ENCODE assay signal across 8 mouse cellular contexts in the genomic region with DNA sequence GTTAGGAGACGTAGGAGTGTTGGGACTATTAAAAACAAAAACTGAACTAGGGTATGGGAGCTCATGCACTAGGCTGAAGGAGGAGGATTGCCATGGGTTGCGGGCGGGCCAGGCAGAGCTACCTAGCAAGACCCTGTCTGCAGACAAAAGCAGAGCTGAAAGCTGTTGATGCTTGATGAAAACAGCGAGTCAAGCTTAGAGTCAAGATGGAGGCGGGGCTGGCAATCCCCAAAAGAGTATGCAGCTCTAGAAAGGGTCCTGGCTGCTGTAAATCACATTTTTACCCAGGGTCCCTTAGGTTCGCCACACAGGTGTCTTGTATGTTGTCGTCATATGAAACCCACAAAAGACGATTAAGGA. TPM values are rescaled to one million over a fixed set of nuclear protein-coding genes. Genes with fewer than 3 reads are reported as not detected.
DNase-seq lines count a peak whose midpoint lies in the region; ATAC-seq and TF ChIP-seq lines count a peak whose summit lies in the region.

No protein-coding gene starts in this region.

- no peaks in the 10 kb centered on the region for H3K27me3 ChIP-seq in heart, postnatal 0 days (ENCODE audit: control insufficient read depth, insufficient read depth, low read length)
- H3K27me3 ChIP-seq in liver, embryonic 14.5 days (ENCODE audit: control insufficient read depth, insufficient read depth, low read length): no peaks in the 10 kb centered on the region
- H3K27me3 ChIP-seq in stomach, embryonic 14.5 days (ENCODE audit: control insufficient read depth, insufficient read depth, low read length): no peaks in the 10 kb centered on the region

- no peak for TF ChIP-seq CTCF in heart, postnatal 0 days (IDR thresholded peaks at IDR 0.05; ENCODE audit: low read depth)
- TF ChIP-seq CTCF in liver, embryonic 14.5 days (IDR thresholded peaks at IDR 0.05; ENCODE audit: low read depth): no peak

- peak overlapping the region; percentile 95 for H3K9ac ChIP-seq in heart, postnatal 0 days (replicated peaks; ENCODE audit: low read depth, low read length)
- H3K9ac ChIP-seq in liver, embryonic 14.5 days (replicated peaks): peak overlapping the region; percentile 99
- H3K9ac ChIP-seq in stomach, embryonic 14.5 days (replicated peaks; ENCODE audit: low read depth, low read length): peak overlapping the region; percentile 89; the same call in 1 of the 2 replicates

- peak overlapping the region; percentile 79 for H3K4me2 ChIP-seq in heart, postnatal 0 days (ENCODE audit: low read depth, low read length)
- H3K4me2 ChIP-seq in liver, embryonic 14.5 days (ENCODE audit: low read depth): peak overlapping the region; percentile 80
- H3K4me2 ChIP-seq in stomach, embryonic 14.5 days (replicated peaks; ENCODE audit: low read depth, low read length): peak overlapping the region; percentile 83

- H3K4me3 ChIP-seq in heart, postnatal 0 days (ENCODE audit: low read depth, low read length): peak overlapping the region; percentile 92
- H3K4me3 ChIP-seq in liver, embryonic 14.5 days (ENCODE audit: insufficient read depth in 1 of 2, low read depth in 2 of 2, low read length in 2 of 2): peak overlapping the region; percentile 92 to 95
- peak overlapping the region; percentile 94 for H3K4me3 ChIP-seq in stomach, embryonic 14.5 days (ENCODE audit: low read depth, low read length)

- intact Hi-C loops in gastrocnemius, postnatal 36 days (cut with DNase I): loop anchor here (5.0 kb wide), 1 partner anchor 44 kb away; a partner anchor contains a TSS

- peaks cover 20% of the 10 kb centered on the region for H3K4me1 ChIP-seq in heart, postnatal 0 days (ENCODE audit: control insufficient read depth, insufficient read depth)
- peaks cover 21% of the 10 kb centered on the region in 2 experiments for H3K4me1 ChIP-seq in liver, embryonic 14.5 days (replicated peaks; ENCODE audit: control insufficient read depth in 2 of 2, insufficient read depth in 2 of 2, low read length in 1 of 2)
- H3K4me1 ChIP-seq in stomach, embryonic 14.5 days (ENCODE audit: control insufficient read depth, insufficient read depth, low read length): peaks cover 15% of the 10 kb centered on the region

- WGBS in heart, postnatal 0 days: 17% methylated on average over 8 of the region's 8 CpGs
- WGBS in liver, embryonic 14.5 days (ENCODE audit: insufficient replicate concordance): 28% methylated on average over 8 of the region's 8 CpGs
- 13% methylated on average over 8 of the region's 8 CpGs for WGBS in stomach, embryonic 14.5 days

- H3K27ac ChIP-seq in heart, postnatal 0 days (ENCODE audit: low read depth): peak overlapping the region; percentile 95
- peak overlapping the region; percentile 89 for H3K27ac ChIP-seq in liver, embryonic 14.5 days
- peak overlapping the region; percentile 87; the same call in 1 of the 2 replicates for H3K27ac ChIP-seq in stomach, embryonic 14.5 days (ENCODE audit: low read length)

- TF ChIP-seq EP300 in heart, postnatal 0 days (IDR thresholded peaks at IDR 0.05; ENCODE audit: low read depth): no peak
- TF ChIP-seq EP300 in liver, embryonic 14.5 days (IDR thresholded peaks at IDR 0.05; ENCODE audit: low read depth): no peak

- DNase-seq in adrenal gland, adult 2 months: peak; percentile 24
- no peak for DNase-seq in adrenal gland, postnatal 4 days (ENCODE audit: low spot score in 2 of 2)
- DNase-seq in spleen, adult 12 weeks (ENCODE audit: low spot score): peak; percentile 34
- no peak for DNase-seq in spleen, postnatal 4 days (ENCODE audit: low spot score in 2 of 2)
- DNase-seq in heart, postnatal 0 days (ENCODE audit: low spot score): no peak
- no peak for DNase-seq in liver, embryonic 14.5 days (ENCODE audit: low read depth in 3 of 3, low spot score in 3 of 3)
- DNase-seq in gastrocnemius, postnatal 36 days: no peak

- no peak for ATAC-seq in heart, postnatal 0 days (ENCODE audit: insufficient read depth, low read depth)
- ATAC-seq in liver, embryonic 14.5 days (ENCODE audit: insufficient read depth): no peak
- ATAC-seq in stomach, embryonic 14.5 days (ENCODE audit: insufficient number of reproducible peaks, insufficient read depth, low FRiP score, low read depth): no peak

- H3K36me3 ChIP-seq in heart, postnatal 0 days (replicated peaks; ENCODE audit: control insufficient read depth, insufficient read depth, low read length): no peaks in the 10 kb centered on the region
- H3K36me3 ChIP-seq in liver, embryonic 14.5 days (replicated peaks; ENCODE audit: control insufficient read depth, insufficient read depth, low read depth): peaks cover 8% of the 10 kb centered on the region
- no peaks in the 10 kb centered on the region for H3K36me3 ChIP-seq in stomach, embryonic 14.5 days (ENCODE audit: control insufficient read depth, insufficient read depth, low read length)

- no peaks in the 10 kb centered on the region for H3K9me3 ChIP-seq in heart, postnatal 0 days (replicated peaks; ENCODE audit: control insufficient read depth, low read length)
- H3K9me3 ChIP-seq in liver, embryonic 14.5 days (ENCODE audit: control insufficient read depth, low read length): no peaks in the 10 kb centered on the region
- no peaks in the 10 kb centered on the region for H3K9me3 ChIP-seq in stomach, embryonic 14.5 days (ENCODE audit: control insufficient read depth, low read depth, low read length)

RNA-seq across cellular contexts. Expression of a gene that starts 1.2 kb away (rescaled TPM):
- 100 to 1,000 TPM; 115 to 139 TPM for total RNA-seq in adrenal gland, adult 2 months (2021)
- polyA plus RNA-seq in adrenal gland, adult 2 months (2012; rRNA removed): 217 and 231 TPM in 2 replicates
- 100 to 1,000 TPM; 123 to 128 TPM for total RNA-seq in adrenal gland, postnatal 4 days (2021)
- total RNA-seq in heart, postnatal 0 days (2014; rRNA removed; ENCODE audit: low replicate concordance): 102 and 132 TPM in 2 replicates
- polyA plus RNA-seq in heart, postnatal 0 days (2015; fragmentation: Nextera tagmentation; extraction: Ambion mirVana): 25.4 and 27.6 TPM in 2 replicates
- 24.9 and 30.9 TPM in 2 replicates for polyA plus RNA-seq in liver, embryonic 14.5 days (2012; rRNA removed)
- polyA plus RNA-seq in liver, embryonic 14.5 days (2014; fragmentation: Nextera tagmentation; extraction: Ambion mirVana): 13.3 and 14.7 TPM in 2 replicates
- polyA plus RNA-seq in stomach, embryonic 14.5 days (2014; fragmentation: Nextera tagmentation; extraction: Ambion mirVana): 29.1 and 29.2 TPM in 2 replicates
- 10 to 100 TPM; 19.1 to 20.3 TPM for total RNA-seq in gastrocnemius, postnatal 36 days (2021)

RNA-seq across cellular contexts. Expression of a gene that starts 7.4 kb away (rescaled TPM):
- under 1 TPM in 1 of 2 experiments, not detected in 1; 0.20 TPM for total RNA-seq in adrenal gland, adult 2 months (2021)
- 0.62 and 1.3 TPM in 2 replicates for polyA plus RNA-seq in adrenal gland, adult 2 months (2012; rRNA removed)
- 1 to 10 TPM in 1 of 2 experiments, under 1 TPM in 1; 0.53 to 1.3 TPM for total RNA-seq in adrenal gland, postnatal 4 days (2021)
- total RNA-seq in heart, postnatal 0 days (2014; rRNA removed; ENCODE audit: low replicate concordance): 1.8 TPM in 1 of 2 replicates, not detected in the other
- 0.56 and 0.62 TPM in 2 replicates for polyA plus RNA-seq in heart, postnatal 0 days (2015; fragmentation: Nextera tagmentation; extraction: Ambion mirVana)
- polyA plus RNA-seq in liver, embryonic 14.5 days (2012; rRNA removed): 0.47 and 0.95 TPM in 2 replicates
- polyA plus RNA-seq in liver, embryonic 14.5 days (2014; fragmentation: Nextera tagmentation; extraction: Ambion mirVana): not detected in 2 replicates
- polyA plus RNA-seq in stomach, embryonic 14.5 days (2014; fragmentation: Nextera tagmentation; extraction: Ambion mirVana): 0.20 and 0.84 TPM in 2 replicates
- not detected for total RNA-seq in gastrocnemius, postnatal 36 days (2021)

RNA-seq across cellular contexts. Expression of a gene that starts 11.2 kb away (rescaled TPM):
- total RNA-seq in adrenal gland, adult 2 months (2021): under 1 TPM; 0.63 to 0.66 TPM
- 1.5 and 2.8 TPM in 2 replicates for polyA plus RNA-seq in adrenal gland, adult 2 months (2012; rRNA removed)
- total RNA-seq in adrenal gland, postnatal 4 days (2021): 1 to 10 TPM; 2.9 to 5.4 TPM
- total RNA-seq in heart, postnatal 0 days (2014; rRNA removed; ENCODE audit: low replicate concordance): 1.5 and 10.0 TPM in 2 replicates
- 1.3 and 1.7 TPM in 2 replicates for polyA plus RNA-seq in heart, postnatal 0 days (2015; fragmentation: Nextera tagmentation; extraction: Ambion mirVana)
- 2.7 and 3.5 TPM in 2 replicates for polyA plus RNA-seq in liver, embryonic 14.5 days (2012; rRNA removed)
- polyA plus RNA-seq in liver, embryonic 14.5 days (2014; fragmentation: Nextera tagmentation; extraction: Ambion mirVana): 0.38 and 1.1 TPM in 2 replicates
- polyA plus RNA-seq in stomach, embryonic 14.5 days (2014; fragmentation: Nextera tagmentation; extraction: Ambion mirVana): 19.7 and 23.9 TPM in 2 replicates
- under 1 TPM in 1 of 2 experiments, not detected in 1; 0.17 TPM for total RNA-seq in gastrocnemius, postnatal 36 days (2021)

RNA-seq across cellular contexts. Expression of a gene that starts 17.8 kb away (rescaled TPM):
- total RNA-seq in adrenal gland, adult 2 months (2021): 1 to 10 TPM; 2.4 to 7.8 TPM
- 11.6 and 19.0 TPM in 2 replicates for polyA plus RNA-seq in adrenal gland, adult 2 months (2012; rRNA removed)
- total RNA-seq in adrenal gland, postnatal 4 days (2021): 10 to 100 TPM; 16.0 to 16.6 TPM
- 34.0 and 34.3 TPM in 2 replicates for total RNA-seq in heart, postnatal 0 days (2014; rRNA removed; ENCODE audit: low replicate concordance)
- polyA plus RNA-seq in heart, postnatal 0 days (2015; fragmentation: Nextera tagmentation; extraction: Ambion mirVana): 37.0 and 38.4 TPM in 2 replicates
- polyA plus RNA-seq in liver, embryonic 14.5 days (2012; rRNA removed): 23.8 and 33.0 TPM in 2 replicates
- 51.6 and 57.3 TPM in 2 replicates for polyA plus RNA-seq in liver, embryonic 14.5 days (2014; fragmentation: Nextera tagmentation; extraction: Ambion mirVana)
- polyA plus RNA-seq in stomach, embryonic 14.5 days (2014; fragmentation: Nextera tagmentation; extraction: Ambion mirVana): 52.9 and 64.9 TPM in 2 replicates
- total RNA-seq in gastrocnemius, postnatal 36 days (2021): 1 to 10 TPM; 1.6 to 2.8 TPM

RNA-seq across cellular contexts. Expression of a gene that starts 20.7 kb away (rescaled TPM):
- total RNA-seq in adrenal gland, adult 2 months (2021): under 1 TPM in 1 of 2 experiments, not detected in 1; 0.38 TPM
- polyA plus RNA-seq in adrenal gland, adult 2 months (2012; rRNA removed): 0.12 and 0.20 TPM in 2 replicates
- total RNA-seq in adrenal gland, postnatal 4 days (2021): 1 to 10 TPM; 1.1 to 1.4 TPM
- total RNA-seq in heart, postnatal 0 days (2014; rRNA removed; ENCODE audit: low replicate concordance): 0.19 and 4.6 TPM in 2 replicates
- 0.52 and 0.57 TPM in 2 replicates for polyA plus RNA-seq in heart, postnatal 0 days (2015; fragmentation: Nextera tagmentation; extraction: Ambion mirVana)
- 0.53 and 0.64 TPM in 2 replicates for polyA plus RNA-seq in liver, embryonic 14.5 days (2012; rRNA removed)
- polyA plus RNA-seq in liver, embryonic 14.5 days (2014; fragmentation: Nextera tagmentation; extraction: Ambion mirVana): 0.06 and 0.34 TPM in 2 replicates
- 11.6 and 12.8 TPM in 2 replicates for polyA plus RNA-seq in stomach, embryonic 14.5 days (2014; fragmentation: Nextera tagmentation; extraction: Ambion mirVana)
- total RNA-seq in gastrocnemius, postnatal 36 days (2021): not detected

Comparison
In these comparisons a context has a peak if more than half of its experiments do, and no peak if none do; other contexts are left out.
1. DNase-seq: peak in adrenal gland, adult 2 months (single experiment) and spleen, adult 12 weeks (single experiment); none in adrenal gland, postnatal 4 days (0 of 2), spleen, postnatal 4 days (0 of 2), heart, postnatal 0 days (single experiment), liver, embryonic 14.5 days (0 of 3) and gastrocnemius, postnatal 36 days (0 of 2).
2. Peak in every context shown above with its lines, with median percentiles within 50 percentile points of each other: H3K27ac ChIP-seq, H3K4me2 ChIP-seq, H3K4me3 ChIP-seq and H3K9ac ChIP-seq.